Mouse (Mus musculus) lung, adult 2 months (tissue): ENCODE results near the gene Dcdc2c.

Experiments
- CTCF ChIP-seq: fragments of 200-500 bp; IDR thresholded peaks from 2 replicates; pipeline ENCODE4 v1.5.1; 2011; ENCODE audit warnings: mild to moderate bottlenecking, low read length, control low read depth; ENCODE audit not compliant: insufficient read depth
- POLR2A ChIP-seq: fragments of 200-500 bp; IDR thresholded peaks from 2 replicates; pipeline ENCODE4 v1.6.1; 2011; ENCODE audit warnings: low read depth, mild to moderate bottlenecking, control low read depth, low read length, borderline replicate concordance; ENCODE audit errors: extremely low read depth

DNA sequence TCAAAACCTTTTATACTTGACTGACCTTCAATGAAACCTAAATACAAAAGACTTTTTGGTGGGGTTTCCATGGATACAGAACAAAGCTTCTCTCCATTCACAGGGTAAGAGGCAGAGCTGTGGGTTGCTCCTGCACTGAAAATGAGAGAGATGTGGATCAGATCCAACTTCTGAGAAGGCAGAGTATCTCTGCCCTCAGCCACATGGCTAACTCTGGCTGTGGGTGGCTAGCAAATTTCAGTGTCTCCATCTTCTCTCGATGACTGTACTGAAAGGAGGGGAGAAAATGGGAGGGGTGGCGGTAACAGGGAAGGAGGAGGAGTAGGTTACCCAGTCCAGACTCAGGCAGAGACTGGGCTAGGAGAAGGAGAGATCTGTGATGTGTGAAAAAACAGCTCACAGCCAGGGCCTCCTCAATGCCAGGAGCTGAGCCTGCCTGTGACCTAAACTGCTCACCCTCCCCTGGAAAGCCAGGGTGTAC, 91.2 kb downstream of the Dcdc2c start:
- no peak for TF ChIP-seq POLR2A
- no peak for TF ChIP-seq CTCF
